Mouse (Mus musculus) forebrain, embryonic 12.5 days (tissue): ENCODE data around the gene Plekhg1. TPM values are rescaled to one million over a fixed set of nuclear protein-coding genes. Genes with fewer than 3 reads are reported as not detected.
A peak's percentile ranks its signal among the peaks of the same experiment; 100 is the strongest.

ENCODE experiments used
- ATAC-seq: fragments of 200-750 bp; cut with Nextera tagmentation; 2 replicates; pipeline ENCODE4 v1.8.0; 2017; ENCODE audit warnings: moderate TSS enrichment; ENCODE audit not compliant: low FRiP score
- H3K27ac ChIP-seq: fragments of 300-500 bp; sonication (generic); 2 replicates; pipeline ENCODE4 v1.5.1; 2016; ENCODE audit warnings: mild to moderate bottlenecking
- H3K27me3 ChIP-seq: fragments of 300-500 bp; sonication (generic); 2 replicates; pipeline ENCODE4 v1.6.1; 2016; ENCODE audit warnings: mild to moderate bottlenecking
- H3K36me3 ChIP-seq: fragments of 300-500 bp; sonication (generic); replicated peaks from 2 replicates; pipeline ENCODE4 v1.6.1; 2016; ENCODE audit warnings: mild to moderate bottlenecking
- H3K4me1 ChIP-seq: fragments of 300-500 bp; sonication (generic); 2 replicates; pipeline ENCODE4 v1.6.1; 2016
- H3K4me2 ChIP-seq: fragments of 300-500 bp; sonication (generic); 2 replicates; pipeline ENCODE4 v1.6.1; 2016; ENCODE audit warnings: mild to moderate bottlenecking, moderate library complexity
- H3K4me3 ChIP-seq: fragments of 300-500 bp; sonication (generic); replicated peaks from 2 replicates; pipeline ENCODE4 v1.5.1; 2016; ENCODE audit warnings: mild to moderate bottlenecking
- H3K9ac ChIP-seq: fragments of 300-500 bp; sonication (generic); 2 replicates; pipeline ENCODE4 v1.6.1; 2016; ENCODE audit warnings: mild to moderate bottlenecking
- H3K9me3 ChIP-seq: fragments of 300-500 bp; sonication (generic); 2 replicates; pipeline ENCODE4 v1.6.1; 2016
- WGBS: fragments of 180-500 bp; shearing (Covaris S2); methylation state at CpG from one replicate; pipeline ENCODE4 v1.1.7; 2016; 5-methylcytosine and 5-hydroxymethylcytosine counted together
- polyA plus RNA-seq: library from polyadenylated mRNA; unstranded; fragments of >200 nt; fragmentation: Nextera tagmentation; extraction: Ambion mirVana; gene quantifications from 2 replicates; pipeline ENCODE4 v1.2.1, GENCODE M21; 2016

Plekhg1 gene
- polyA plus RNA-seq, 1 experiment from 2014 or later = 14.9 TPM

DNA sequence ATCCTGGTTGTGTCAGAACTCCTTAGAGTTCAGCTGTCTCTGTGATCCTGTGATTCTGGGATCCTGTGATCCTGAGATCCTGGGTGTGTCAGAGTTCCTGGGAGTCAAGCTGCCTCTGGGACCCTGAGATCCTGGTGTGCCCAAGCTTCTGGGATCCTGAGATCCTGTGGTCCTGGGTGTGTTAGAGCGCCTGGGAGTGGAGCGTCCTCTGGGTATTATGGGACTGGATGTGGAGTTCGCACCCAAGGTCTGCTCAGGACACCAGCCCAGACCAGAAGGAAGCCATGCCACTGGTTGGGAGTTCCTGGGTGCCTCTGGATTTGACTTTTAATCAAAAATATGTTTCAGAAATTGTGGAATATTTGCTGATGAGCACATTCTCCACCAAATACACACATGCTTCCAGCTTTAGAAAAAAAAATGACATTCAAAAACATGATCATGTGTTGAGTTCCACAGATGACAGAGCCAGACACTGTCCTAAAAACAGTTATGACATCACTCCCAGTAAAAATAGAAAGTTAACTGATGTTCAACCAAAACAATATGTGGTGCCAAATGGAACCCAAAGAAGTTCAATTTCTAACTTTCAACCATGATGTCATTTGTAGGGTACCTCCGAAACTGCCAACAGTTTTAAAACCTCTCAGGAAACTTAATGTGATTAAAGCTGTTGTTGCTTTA is 137.8 kb downstream of the Plekhg1 start:
- Histone ChIP-seq H3K4me1 (no peaks in the 10 kb centered on the region), H3K4me2 (no peak overlapping the region), H3K9ac (no peak overlapping the region), H3K27me3 (no peaks in the 10 kb centered on the region), H3K27ac (no peak overlapping the region), H3K4me3 (no peak overlapping the region), H3K36me3 (peaks cover 9% of the 10 kb centered on the region), H3K9me3 (no peaks in the 10 kb centered on the region)
- 97% methylated on average over 4 of the region's 4 CpGs for WGBS
- ATAC-seq = no peak

DNA sequence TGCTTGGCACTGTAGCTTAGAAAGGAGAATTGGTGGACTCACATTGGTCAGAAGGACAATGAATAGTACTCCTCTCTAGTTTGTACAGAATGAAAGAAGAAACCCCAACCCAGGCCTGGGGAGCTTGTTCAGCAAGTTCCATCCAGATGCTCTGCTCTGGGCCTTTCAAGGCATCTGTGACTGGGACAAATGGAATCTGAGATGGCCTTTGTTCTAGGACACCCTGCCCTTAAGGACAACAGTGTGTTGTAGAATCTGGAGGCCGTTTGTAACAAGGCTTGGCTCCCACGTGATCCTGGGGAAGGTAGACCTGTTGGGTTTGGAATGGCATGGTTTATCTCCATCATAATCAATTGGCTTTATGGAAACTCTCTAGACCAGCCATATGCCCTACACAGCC is 141.0 kb downstream of the Plekhg1 start:
- no peak overlapping the region for H3K27ac ChIP-seq
- no peaks in the 10 kb centered on the region for H3K36me3 ChIP-seq
- no peak overlapping the region for H3K9ac ChIP-seq
- H3K27me3 ChIP-seq = no peaks in the 10 kb centered on the region
- no peak for ATAC-seq
- whole genome bisulfite sequencing = 70% methylated on average over 2 of the region's 2 CpGs
- no peak overlapping the region for H3K4me2 ChIP-seq
- no peak overlapping the region for H3K4me3 ChIP-seq
- no peaks in the 10 kb centered on the region for H3K9me3 ChIP-seq
- no peaks in the 10 kb centered on the region for H3K4me1 ChIP-seq

DNA sequence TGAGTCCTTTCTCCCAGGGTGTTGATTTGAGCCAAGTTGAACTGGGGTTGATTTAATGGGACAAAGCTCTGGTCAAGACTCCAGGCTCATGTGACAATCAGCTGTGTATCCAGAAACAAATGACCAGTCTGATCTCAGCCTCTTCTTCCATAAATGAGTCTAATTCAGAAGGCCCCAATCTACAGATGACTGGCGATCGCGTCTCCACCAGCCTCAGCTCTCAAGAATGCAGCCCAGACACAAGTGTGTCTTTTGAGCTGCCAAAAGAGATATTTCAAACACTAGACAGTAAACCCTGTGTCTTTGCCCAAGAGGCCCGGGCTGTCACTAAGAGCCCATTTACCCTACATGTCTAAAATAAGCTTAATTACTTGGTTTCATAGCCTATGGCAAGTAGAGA is 148.3 kb downstream of the Plekhg1 start:
- Histone ChIP-seq H3K36me3 (no peaks in the 10 kb centered on the region), H3K9me3 (no peaks in the 10 kb centered on the region), H3K27me3 (no peaks in the 10 kb centered on the region), H3K27ac (no peak overlapping the region), H3K9ac (no peak overlapping the region), H3K4me1 (peaks cover 25% of the 10 kb centered on the region), H3K4me2 (no peak overlapping the region), H3K4me3 (no peak overlapping the region)
- 79% methylated on average over 4 of the region's 4 CpGs for WGBS
- ATAC-seq = no peak

DNA sequence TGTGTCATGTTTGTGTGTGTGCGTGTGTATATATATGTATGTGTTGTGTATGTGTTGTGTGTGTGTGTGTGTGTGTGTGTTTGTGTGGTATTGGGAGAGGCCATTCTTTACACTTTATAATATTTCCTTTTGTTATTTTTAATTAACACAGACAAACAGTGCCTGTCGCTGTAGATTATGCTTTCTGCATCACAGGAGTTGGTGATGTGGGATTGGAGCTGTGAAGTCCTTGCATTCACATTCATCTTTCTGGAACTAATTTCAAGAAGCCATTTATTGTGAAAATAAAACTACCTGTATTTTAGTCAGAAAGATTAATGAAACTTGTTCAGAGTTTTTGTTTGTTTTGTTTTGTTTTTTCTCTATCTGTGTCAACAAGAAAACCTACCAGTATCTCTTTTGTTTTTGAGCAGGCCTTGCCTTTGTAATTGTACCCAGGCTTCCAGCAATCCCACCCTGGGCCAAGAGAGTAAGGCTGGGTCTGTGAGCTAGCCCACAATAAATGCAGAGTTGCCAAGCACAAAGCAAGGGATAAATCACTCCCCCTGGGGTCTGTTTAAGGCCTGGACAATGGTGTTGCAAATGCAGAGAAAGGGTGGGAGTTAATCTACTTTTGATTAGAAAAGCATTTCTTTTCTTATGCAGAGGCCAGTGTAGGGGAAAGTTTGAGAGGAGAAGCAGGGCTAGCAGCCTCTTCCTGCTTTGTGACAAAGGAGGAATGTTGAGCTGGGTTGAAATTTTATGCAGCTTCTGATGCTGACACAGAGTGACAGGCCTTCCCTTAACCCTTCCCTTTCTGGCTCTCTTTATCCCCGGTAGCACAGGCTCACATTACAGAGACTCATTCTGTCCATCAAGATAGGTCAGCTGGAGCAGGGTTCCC is 151.5 kb downstream of the Plekhg1 start:
- no peaks in the 10 kb centered on the region for H3K27me3 ChIP-seq
- no peak overlapping the region for H3K4me2 ChIP-seq
- H3K9me3 ChIP-seq = no peaks in the 10 kb centered on the region
- H3K9ac ChIP-seq = peak overlapping the region; percentile 0; the same call in 1 of the 2 replicates
- peak overlapping the region; percentile 76 for H3K27ac ChIP-seq
- no peak overlapping the region for H3K4me3 ChIP-seq
- 22% methylated on average over 3 of the region's 3 CpGs for WGBS
- no peaks in the 10 kb centered on the region for H3K36me3 ChIP-seq
- ATAC-seq = peak; percentile 70
- H3K4me1 ChIP-seq = peaks cover 36% of the 10 kb centered on the region

DNA sequence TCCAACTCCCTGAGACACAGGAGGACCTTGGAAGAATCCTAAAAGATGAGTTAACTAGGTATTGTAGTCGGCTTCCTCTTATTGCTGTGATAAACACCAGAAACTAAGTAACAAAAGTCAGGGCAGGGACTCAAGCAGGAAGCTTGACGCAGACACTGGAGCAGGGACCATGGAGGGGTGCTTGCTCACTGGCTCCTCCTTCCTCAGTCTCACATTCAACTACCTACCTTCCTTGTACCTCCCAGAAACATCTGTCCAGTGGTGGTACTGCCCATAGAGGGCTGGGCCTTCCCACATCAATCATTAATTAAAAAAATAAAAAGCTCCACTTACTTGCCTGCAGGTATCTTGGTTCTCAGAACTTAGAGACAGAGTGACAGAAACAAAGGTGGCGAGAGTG is 152.2 kb downstream of the Plekhg1 start:
- peak overlapping the region; percentile 76 for H3K27ac ChIP-seq

DNA sequence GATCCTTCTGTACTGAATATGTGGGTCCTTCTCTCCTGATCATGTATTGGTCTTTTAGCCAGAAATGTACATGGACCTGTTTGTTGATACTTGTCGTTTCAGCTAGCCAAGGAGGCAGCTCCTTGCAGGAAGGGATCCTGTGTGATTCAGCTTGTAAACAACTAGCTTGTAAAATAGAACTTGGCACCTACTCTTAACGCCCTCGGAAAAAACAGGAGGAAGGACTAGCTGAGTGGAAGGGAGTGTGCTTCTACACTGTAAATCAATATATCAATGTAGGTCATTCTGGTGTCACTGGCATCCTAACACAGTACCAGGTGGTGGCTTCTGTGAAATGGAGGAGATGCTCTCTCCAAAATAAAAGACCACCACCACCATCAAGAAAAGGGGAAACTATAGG is 157.9 kb downstream of the Plekhg1 start:
- H3K9ac ChIP-seq = no peak overlapping the region
- H3K27ac ChIP-seq = no peak overlapping the region
- no peaks in the 10 kb centered on the region for H3K9me3 ChIP-seq
- peaks cover 12% of the 10 kb centered on the region for H3K4me1 ChIP-seq
- ATAC-seq = no peak
- WGBS = 89% methylated on average over 3 of the region's 3 CpGs
- H3K36me3 ChIP-seq = no peaks in the 10 kb centered on the region
- no peaks in the 10 kb centered on the region for H3K27me3 ChIP-seq
- H3K4me3 ChIP-seq = no peak overlapping the region
- H3K4me2 ChIP-seq = no peak overlapping the region

More for the DNA sequence above, 152.2 kb downstream of the Plekhg1 start:
- Histone ChIP-seq H3K4me3 (no peak overlapping the region), H3K9ac (no peak overlapping the region), H3K36me3 (no peaks in the 10 kb centered on the region), H3K4me1 (peaks cover 36% of the 10 kb centered on the region), H3K9me3 (no peaks in the 10 kb centered on the region), H3K27me3 (no peaks in the 10 kb centered on the region), H3K4me2 (no peak overlapping the region)
- no peak for ATAC-seq
- 40% methylated on average over 3 of the region's 3 CpGs for WGBS

DNA sequence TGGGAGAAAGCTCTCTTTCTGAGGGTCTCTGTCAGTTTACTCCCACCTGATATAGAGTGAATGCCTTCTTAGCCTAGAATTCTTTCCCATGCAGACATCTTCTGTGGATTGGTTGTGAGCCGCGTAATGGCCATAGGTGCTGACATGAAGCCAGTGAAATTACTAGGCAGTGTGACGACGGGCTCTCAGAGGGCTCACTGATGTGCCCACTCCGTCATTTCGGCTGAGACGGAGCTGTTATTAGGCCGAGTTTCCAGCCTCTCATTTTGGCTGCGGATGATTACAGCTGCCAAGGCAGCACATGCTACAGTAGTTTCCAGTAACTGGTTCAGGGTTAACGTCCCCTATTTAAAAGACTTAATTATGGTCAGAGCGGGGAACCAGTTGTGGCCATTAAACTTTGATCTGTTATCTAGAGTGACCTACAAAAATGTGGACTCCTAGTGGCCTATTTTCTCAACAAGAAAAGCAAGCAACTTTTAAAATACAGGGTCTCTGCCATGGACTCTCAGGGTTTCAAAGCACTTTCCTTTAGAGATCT is 160.3 kb downstream of the Plekhg1 start:
- no peak overlapping the region for H3K9ac ChIP-seq
- WGBS = 79% methylated on average over 11 of the region's 11 CpGs

DNA sequence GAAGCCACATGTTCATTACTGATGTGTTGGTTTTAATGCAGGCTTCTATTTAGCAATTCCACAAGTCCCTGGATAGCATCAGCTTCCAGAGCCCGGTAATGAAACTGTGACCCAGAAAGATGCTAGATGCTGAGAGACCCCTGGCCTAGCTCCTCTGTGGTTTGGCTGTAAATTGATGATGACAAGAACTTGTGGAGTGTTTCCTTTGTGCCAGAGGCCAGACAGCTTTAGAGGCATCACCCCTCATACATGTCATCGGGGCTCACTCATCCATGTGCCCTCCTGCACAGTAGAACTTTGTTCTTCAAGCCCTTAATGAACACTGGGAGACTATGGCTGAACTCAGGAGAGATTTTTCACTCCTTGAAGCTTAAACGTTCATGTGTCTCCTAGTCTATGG is 165.6 kb downstream of the Plekhg1 start:
- Histone ChIP-seq H3K4me3 (no peak overlapping the region), H3K36me3 (no peaks in the 10 kb centered on the region; the same call in 1 of the 2 replicates), H3K4me1 (no peaks in the 10 kb centered on the region), H3K9me3 (no peaks in the 10 kb centered on the region), H3K27me3 (no peaks in the 10 kb centered on the region), H3K4me2 (no peak overlapping the region), H3K9ac (no peak overlapping the region), H3K27ac (no peak overlapping the region)
- WGBS = 90% methylated on average over 3 of the region's 3 CpGs
- ATAC-seq = no peak

More for the DNA sequence above, 160.3 kb downstream of the Plekhg1 start:
- Histone ChIP-seq H3K4me1 (no peaks in the 10 kb centered on the region), H3K27ac (no peak overlapping the region), H3K27me3 (no peaks in the 10 kb centered on the region), H3K4me3 (no peak overlapping the region), H3K4me2 (no peak overlapping the region), H3K9me3 (no peaks in the 10 kb centered on the region), H3K36me3 (no peaks in the 10 kb centered on the region; the same call in 1 of the 2 replicates)
- ATAC-seq = 0 out of 2 replicates have a peak, but pooled peaks have one; percentile 17

DNA sequence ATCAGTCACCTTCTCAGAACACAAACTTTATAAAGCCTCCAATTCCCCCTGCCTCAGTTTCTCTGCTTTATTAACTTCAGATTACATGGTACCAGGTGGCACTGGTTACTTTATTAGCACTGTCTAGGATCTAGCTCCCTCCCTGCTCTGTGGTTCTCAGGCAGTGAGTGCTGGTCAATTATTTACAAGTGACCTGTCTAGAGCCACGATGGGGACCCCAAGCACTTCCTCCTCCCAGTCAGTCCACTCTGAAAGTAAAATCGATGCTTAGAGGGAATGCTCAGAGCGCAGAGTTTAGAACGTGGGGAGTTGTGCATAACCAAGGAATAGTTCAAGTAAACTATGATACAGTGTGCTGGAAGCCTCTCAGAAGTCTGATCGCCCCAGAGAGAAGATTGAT is 173.9 kb downstream of the Plekhg1 start:
- H3K4me1 ChIP-seq = no peaks in the 10 kb centered on the region
- no peaks in the 10 kb centered on the region for H3K9me3 ChIP-seq
- 85% methylated on average over 5 of the region's 5 CpGs for WGBS
- no peak overlapping the region for H3K9ac ChIP-seq
- no peak overlapping the region for H3K27ac ChIP-seq
- H3K36me3 ChIP-seq = no peaks in the 10 kb centered on the region
- ATAC-seq = no peak
- H3K27me3 ChIP-seq = no peaks in the 10 kb centered on the region
- no peak overlapping the region for H3K4me2 ChIP-seq
- H3K4me3 ChIP-seq = no peak overlapping the region

DNA sequence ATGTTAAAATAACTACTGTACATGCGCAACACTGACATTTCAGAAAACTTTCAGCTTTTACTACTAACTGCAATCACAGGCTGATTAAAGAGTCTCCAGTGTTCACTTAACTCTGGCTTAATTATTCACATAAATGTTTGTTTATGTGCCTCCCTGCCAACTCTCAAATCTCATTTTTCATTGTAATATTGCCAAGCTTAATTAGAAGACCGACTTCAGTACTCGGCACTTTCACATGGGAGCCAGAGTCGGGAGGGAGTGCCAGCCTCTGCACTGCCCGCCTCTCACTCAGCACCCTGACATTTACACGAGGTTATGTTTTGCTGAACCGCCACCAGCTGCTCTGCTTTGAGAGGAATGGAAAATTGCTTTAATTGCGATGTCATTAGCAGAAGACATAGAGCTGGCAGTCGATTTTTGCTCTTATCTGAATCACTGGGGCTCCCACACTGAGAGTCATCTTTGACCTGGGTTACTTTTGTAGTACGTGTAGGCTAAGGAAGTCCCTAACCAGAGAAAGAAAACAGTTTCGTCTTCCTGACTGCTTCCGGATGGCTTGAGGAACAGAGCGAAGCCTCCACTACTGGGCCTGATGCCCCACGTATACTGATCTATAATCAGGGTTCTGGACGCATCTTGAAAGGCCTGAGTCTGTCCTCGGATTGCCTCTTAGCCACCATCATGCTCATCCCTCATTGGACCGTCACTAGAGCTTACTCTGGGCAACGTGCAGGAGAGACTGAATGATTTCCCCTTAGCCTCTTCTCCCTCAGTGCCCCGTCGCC is 180.4 kb downstream of the Plekhg1 start:
- WGBS = 71% methylated on average over 20 of the region's 20 CpGs
- Histone ChIP-seq H3K27ac (peak overlapping the region; percentile 25; the same call in 1 of the 2 replicates), H3K4me3 (no peak overlapping the region), H3K4me1 (no peaks in the 10 kb centered on the region; the same call in 1 of the 2 replicates), H3K9ac (no peak overlapping the region), H3K9me3 (no peaks in the 10 kb centered on the region), H3K4me2 (no peak overlapping the region), H3K36me3 (no peaks in the 10 kb centered on the region), H3K27me3 (no peaks in the 10 kb centered on the region)
- ATAC-seq = peak; percentile 86; the same call in 1 of the 2 replicates

DNA sequence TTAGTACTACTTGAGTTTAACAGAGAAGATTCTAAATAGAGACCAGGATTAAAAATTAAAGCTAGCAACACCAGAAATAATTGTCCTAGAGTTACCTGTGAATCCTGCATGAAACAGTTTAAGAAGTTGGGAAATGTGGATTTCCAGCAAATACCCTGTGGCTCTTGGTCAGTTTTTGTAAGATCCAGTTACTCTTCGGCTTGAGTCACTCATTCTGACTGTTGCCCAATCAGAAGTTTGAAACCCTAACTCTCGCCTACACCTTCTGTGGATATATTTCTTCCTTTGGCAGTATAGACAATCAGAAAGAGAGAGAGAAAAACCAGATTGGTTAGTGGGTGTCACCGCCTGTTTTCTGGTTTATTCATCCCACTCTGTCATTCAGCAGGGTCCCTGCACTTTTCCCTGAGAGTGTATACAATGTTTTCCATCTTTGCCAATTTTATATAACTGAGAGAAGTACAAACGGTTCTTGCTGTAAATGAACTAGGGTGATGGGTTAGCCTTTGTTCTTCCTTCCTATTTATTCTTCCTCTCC is 187.9 kb downstream of the Plekhg1 start:
- H3K4me1 ChIP-seq = no peaks in the 10 kb centered on the region
- no peak overlapping the region for H3K4me3 ChIP-seq
- no peak overlapping the region for H3K27ac ChIP-seq
- H3K27me3 ChIP-seq = no peaks in the 10 kb centered on the region
- H3K36me3 ChIP-seq = no peaks in the 10 kb centered on the region
- ATAC-seq = no peak
- H3K9me3 ChIP-seq = no peaks in the 10 kb centered on the region
- WGBS = 84% methylated on average over 4 of the region's 4 CpGs
- no peak overlapping the region for H3K9ac ChIP-seq
- no peak overlapping the region for H3K4me2 ChIP-seq

DNA sequence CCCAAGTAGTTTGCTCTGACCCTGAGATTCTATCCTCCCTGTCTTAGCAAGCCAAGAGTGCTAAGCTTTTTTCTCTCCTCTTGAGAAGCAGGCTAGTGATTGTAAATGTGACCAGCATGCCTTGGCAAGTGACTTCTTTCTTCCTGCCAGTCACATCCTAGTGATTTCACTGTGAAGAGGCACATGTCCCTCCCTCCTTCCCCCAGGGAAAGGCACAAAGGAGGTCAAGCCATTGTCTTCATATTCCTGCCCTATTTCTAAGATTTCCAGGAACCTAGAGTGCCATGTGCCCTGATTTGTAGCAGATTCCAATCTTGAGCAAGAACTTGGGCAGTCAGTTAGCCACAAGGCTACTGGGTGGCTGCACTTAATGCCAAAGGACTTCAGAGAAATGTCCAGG is 191.7 kb downstream of the Plekhg1 start:
- Histone ChIP-seq H3K9ac (no peak overlapping the region), H3K36me3 (no peaks in the 10 kb centered on the region), H3K27ac (no peak overlapping the region), H3K4me1 (no peaks in the 10 kb centered on the region), H3K4me2 (no peak overlapping the region), H3K27me3 (no peaks in the 10 kb centered on the region), H3K4me3 (no peak overlapping the region), H3K9me3 (no peaks in the 10 kb centered on the region)
- no peak for ATAC-seq
